Mouse (Mus musculus): ENCODE measurements around the gene Ssxb9. TPM values are rescaled to one million over a fixed set of nuclear protein-coding genes. Genes with fewer than 3 reads are reported as not detected.

The Ssxb9 gene
- total RNA-seq (2023) = not detected

GRCm38 (mm10) chrX:8366678-8367077, at the start of gene Ssxb9:
TSS of gene Ssxb9 (plus strand) at chrX:8366978.

GRCm38 (mm10) chrX:8327124-8327523, 39.7 kb upstream of the Ssxb9 start, which contains the start of gene Ssxb10:
TSS of gene Ssxb10 (plus strand) at chrX:8327424.

GRCm38 (mm10) chrX:8413005-8413404, 46.2 kb downstream of the Ssxb9 start, which contains the start of gene Ssxb1:
TSS of gene Ssxb1 (plus strand) at chrX:8413305.

Other genes with a start within 250 kb of the Ssxb9 start
- 10 to 100 TPM; 41.5 to 51.4 TPM for gene Wdr13, start 234.1 kb upstream of the Ssxb9 start, total RNA-seq (2023)
- 100 to 1,000 TPM; 416 to 518 TPM for gene Rbm3, start 221.1 kb upstream of the Ssxb9 start, total RNA-seq (2023)
- gene Tbc1d25, start 190.8 kb upstream of the Ssxb9 start, total RNA-seq (2023) = 10 to 100 TPM; 15.6 to 17.1 TPM
- gene Ebp, start 173.5 kb upstream of the Ssxb9 start, total RNA-seq (2023) = 10 to 100 TPM; 43.4 to 58.1 TPM
- not detected for gene Porcn, start 160.5 kb upstream of the Ssxb9 start, total RNA-seq (2023)
- 10 to 100 TPM; 16.3 to 17.3 TPM for gene Ftsj1, start 114.6 kb upstream of the Ssxb9 start, total RNA-seq (2023)
- gene Slc38a5, start 95.8 kb upstream of the Ssxb9 start, total RNA-seq (2023) = under 1 TPM in 1 of 2 experiments, not detected in 1; 0.79 TPM
- gene Ssxb10, start 39.6 kb upstream of the Ssxb9 start, total RNA-seq (2023) = not detected
- gene Ssxb1, start 46.3 kb downstream of the Ssxb9 start, total RNA-seq (2023) = not detected
- gene Ssxb2, start 94.7 kb downstream of the Ssxb9 start, total RNA-seq (2023) = not detected
- gene Gm14459, start 158.0 kb downstream of the Ssxb9 start, total RNA-seq (2023) = not detected
- not detected for gene Ssxb6, start 181.3 kb downstream of the Ssxb9 start, total RNA-seq (2023)
- gene Ssxb3, start 224.8 kb downstream of the Ssxb9 start, total RNA-seq (2023) = not detected

All from T-cell, adult 66 days (primary cell).